Mouse (Mus musculus) bone marrow macrophage, adult 2 months (primary cell): ENCODE results near the gene Acadm.

Experiments
- CTCF ChIP-seq: IDR thresholded peaks from 2 replicates; pipeline ENCODE4 v1.5.1; 2012; ENCODE audit warnings: low read depth, mild to moderate bottlenecking, low read length, moderate library complexity
- POLR2A ChIP-seq: IDR thresholded peaks from 2 replicates; pipeline ENCODE4 v1.6.1; 2012; ENCODE audit warnings: mild to moderate bottlenecking, low read depth, low read length, borderline replicate concordance

GRCm38 (mm10) chr3:153944335-153944990, at the start of gene Acadm:
- TF ChIP-seq POLR2A (peak; percentile 81), CTCF (no peak)
